Mouse (Mus musculus) left cerebral cortex, postnatal 25 days (tissue): ENCODE results near the gene Pank2. TPM values are rescaled to one million over a fixed set of nuclear protein-coding genes. Genes with fewer than 3 reads are reported as not detected.
"Not testable (repeated sequence)": the region's sequence is repeated elsewhere in the genome, so short reads cannot be mapped to it uniquely, and the experiment has no call there.

ENCODE experiments used
- DNase-seq, 2 experiments: peaks; one replicate each; pipeline ENCODE4 v3.0.0; 2022; ENCODE audit warnings: low spot score in 2 of 2, mixed read lengths in 1 of 2
- intact Hi-C: fragments of 180-260 bp; cut with DNase I; formaldehyde crosslinking; loops from one replicate; pipeline ENCODE4 v1.15.1; 2025
- total RNA-seq, 2 experiments: library from RNA; stranded (reverse); gene quantifications; 2 replicates each; pipeline ENCODE4 v1.2.3; 2021

The Pank2 gene
- total RNA-seq, 2 experiments from 2014 or later = 64.4 to 70.3 TPM

DNA sequence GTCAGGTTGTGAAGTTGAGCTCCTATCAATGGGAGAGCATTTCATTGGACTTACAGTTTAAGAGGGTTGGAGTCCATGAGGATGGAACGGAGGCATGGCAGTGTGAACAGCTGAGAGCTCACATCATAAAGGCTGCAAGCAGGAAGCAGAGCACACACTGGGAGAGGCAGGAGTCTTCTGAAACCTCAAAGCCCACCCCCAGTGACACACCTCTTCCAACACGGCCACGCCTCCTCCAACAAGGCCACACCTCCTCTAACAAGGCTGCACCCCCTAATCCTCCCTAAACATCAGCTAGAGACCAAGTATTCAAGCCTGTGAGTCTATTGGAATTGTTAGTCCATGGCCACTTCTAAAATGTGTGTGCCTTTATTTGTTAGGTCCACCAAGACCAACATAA lies 6.6 kb upstream of the Pank2 start:
- intact Hi-C loops = no loop called here
- no peak for DNase-seq

DNA sequence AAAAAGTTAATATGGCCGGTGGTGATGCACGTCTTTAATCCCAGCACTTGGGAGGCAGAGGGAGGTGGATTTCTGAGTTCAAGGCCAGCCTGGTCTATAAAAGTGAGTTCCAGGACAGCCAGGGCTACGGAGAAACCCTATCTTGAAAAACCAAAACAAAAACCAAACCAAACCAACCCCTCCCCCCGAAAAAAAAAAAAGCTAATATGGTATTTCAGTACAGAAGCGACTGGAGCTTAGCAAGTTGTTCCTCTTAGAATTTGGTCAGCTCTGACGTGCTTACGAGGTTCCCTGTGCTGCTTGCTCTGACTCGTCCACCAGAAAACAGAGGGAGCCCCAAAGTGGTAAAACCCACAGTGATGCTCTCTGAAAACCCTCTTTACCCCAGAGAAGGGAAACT lies 3.6 kb upstream of the Pank2 start:
- no peak for DNase-seq
- intact Hi-C loops = no loop called here

DNA sequence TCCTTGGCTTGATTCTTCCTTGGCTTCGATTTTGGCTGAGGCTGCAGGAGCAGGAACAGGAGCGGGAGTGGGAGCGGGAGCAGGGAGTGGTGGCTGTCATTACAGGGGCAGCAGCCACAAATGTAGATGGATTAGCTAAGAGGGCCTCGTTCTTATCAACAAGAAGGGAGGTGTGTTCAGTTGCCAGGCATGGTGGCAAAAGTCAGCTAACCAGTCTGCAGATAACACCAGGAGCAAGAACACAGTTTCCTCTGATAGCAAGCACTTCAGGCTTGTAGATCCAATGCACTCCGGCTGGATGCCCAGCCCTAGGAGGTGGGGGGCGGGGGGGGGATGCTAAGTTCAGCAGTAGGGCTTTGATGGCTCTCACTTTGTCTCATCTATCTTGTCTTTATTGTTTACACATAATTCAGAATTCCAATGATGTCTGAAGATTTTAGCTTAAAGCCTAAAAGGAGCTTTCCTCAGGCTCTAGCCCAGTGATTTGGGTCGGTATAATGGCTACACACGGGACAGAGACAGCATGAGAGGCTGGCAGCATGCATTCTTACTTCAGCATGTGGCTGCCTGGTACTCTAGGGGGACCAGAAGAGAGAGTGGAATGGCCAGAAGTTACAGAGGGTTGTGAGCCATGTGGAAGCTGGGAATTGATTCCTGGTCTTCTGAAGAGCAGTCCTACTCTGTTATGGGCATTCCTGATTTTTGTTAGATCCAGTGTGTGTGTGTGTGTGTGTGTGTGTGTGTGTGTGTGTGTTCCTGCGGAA lies 1.6 kb upstream of the Pank2 start:
- no peak for DNase-seq
- intact Hi-C loops = loop anchor here (5.0 to 10.0 kb wide), 3 partner anchors 78 to 254 kb away; partner anchors contain the start of gene Cenpb

DNA sequence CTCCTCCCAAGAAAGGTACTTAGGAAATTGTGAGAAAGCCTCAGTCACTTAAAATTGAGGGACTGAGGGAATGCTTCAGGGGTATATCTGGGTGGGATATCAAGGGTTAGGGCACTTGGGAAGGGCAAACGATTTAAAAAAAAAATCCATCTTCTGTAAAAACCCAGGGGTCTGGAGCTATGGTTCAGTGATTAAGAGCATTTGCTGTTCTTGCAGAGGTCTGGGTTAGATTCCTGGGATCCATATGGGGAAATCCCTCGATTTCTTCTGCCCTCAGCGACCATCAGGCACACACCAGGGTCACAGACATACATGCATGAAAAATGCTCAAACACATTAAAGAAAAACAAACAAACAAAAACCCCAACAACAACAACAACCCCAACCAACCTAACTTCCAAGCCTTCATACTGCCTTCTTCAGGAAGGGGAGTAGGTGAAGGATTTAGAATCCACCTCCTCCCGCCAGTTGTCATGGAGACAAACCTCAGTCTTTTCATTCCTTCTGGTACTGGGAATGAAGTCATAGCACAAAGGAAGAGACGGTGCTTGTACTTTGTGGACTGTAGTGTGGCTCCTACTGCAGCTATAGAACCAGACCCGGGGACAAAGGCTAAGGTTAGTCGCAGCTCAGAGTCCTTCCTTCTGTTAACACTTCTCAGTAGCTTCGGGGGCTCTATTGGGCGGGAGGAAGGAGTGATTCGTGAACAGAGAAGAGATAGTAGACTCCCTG lies 648 bp upstream of the Pank2 start:
- peak in 1 of 2 experiments; percentile 82 for DNase-seq
- intact Hi-C loops = loop anchor here (1.0 to 10.0 kb wide), 5 partner anchors 51 to 253 kb away; partner anchors contain the start of gene Cenpb

DNA sequence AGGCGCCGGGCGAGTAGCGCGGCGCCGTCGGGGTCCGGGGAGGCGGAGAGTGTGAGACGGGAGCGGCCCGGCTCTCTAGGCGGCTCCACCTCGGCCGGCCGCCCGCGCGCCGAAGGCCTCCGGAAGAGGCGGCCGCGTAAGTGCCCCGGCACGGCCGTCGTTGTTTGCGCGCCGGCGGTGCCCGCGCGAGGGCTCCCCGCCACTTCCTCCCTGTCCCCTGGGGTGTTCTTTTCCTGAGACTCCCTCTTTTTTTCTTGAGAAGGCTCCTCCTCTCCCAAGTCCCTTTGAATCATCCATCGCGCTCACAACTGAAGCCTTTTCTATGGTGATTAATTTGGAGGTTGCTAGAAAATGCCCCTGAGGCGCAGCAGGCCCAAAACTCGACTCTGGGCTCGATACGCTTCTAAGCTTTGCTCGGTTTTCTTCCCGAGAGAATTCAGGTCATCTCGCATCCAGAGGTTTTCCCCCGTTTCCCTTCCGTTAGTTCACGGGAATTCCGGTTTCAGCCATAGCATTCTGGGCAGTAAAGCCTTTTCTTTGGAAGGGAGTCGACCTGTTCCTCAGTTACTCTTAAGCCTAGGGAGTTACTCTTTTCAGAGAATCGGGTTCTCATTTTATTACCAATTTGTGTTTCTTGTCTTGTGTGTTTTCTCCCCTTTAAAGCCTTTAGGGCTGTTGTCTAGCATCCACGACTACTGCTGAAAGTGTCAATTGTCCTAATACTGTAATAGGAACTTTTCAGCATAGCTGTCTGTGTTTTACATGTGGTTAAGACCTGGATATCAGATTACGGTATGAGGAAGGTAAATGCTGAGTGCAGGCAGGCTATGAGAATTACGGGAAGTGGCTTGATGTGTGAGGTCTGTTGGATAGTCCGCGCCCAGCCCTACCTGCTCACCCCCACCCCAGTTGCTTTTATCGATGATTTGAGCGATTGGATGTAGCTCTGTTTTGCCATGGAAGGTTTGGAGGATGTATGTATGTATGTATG lies 680 bp downstream of the Pank2 start:
- no peak for DNase-seq

DNA sequence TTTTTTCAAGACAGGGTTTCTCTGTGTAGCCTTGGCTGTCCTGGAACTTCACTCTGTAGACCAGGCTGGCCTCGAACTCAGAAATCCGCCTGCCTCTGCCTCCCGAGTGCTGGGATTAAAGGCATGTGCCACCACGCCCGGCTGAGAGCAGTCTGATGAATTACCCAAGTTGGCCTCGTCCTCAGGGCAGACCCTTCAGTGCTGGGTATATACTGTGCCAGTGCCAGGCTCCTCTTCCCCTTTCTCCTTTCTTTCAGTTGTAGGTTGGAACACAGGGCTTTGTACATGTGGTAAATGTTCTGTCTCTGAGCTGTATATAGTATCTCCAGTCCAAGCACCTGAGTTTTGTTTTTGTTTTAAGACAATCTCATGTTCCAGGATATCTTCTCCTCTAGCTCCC lies 1.7 kb downstream of the Pank2 start:
- DNase-seq = no peak
- intact Hi-C loops = loop anchor here (5.0 to 10.0 kb wide), 3 partner anchors 82 to 251 kb away; partner anchors contain the start of gene Cenpb

More for the DNA sequence above, 680 bp downstream of the Pank2 start:
- intact Hi-C loops = loop anchor here (1.0 to 10.0 kb wide), 5 partner anchors 52 to 252 kb away; partner anchors contain the start of gene Cenpb

DNA sequence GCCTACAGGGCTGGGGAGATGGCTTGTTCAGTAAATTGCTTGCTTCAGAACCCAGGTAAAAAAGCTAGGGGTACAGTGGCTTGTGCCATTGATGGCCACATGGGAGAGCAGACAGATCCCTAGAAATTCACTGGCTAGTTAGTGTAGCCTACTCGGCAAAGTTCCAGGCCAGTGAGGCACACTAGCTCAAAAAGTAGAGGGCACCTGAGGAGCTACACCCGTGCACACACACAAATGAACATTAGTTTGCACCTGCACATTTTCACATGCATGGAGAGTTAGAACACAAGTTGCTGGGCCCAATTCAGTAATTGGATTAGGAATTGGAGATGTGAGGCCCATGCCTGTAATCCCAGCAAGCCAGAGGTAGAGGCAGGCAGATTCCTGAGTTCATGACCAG lies 2.8 kb downstream of the Pank2 start:
- no peak for DNase-seq
- intact Hi-C loops = loop anchor here (10.0 kb wide), 1 partner anchor 250 kb away; no protein-coding TSS in a partner anchor

DNA sequence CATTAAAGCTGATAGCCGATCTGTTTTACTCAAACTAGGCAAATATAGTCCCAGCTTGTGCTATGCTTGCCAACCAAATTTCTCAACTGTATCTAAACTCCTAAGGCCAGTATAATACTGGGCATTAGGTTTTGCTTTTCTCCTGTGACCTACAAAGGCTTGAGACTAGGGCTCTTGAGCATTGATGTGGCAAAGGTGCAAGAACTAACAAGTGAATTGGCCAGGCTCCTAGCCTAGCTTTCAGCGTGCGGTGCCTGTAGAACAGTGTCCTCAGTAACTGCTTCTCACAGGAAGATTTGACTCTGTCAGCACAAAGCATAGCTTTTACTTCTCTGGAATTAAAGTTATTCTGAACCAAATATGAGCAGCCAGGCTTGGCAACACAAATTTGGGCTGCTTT lies 13.2 kb downstream of the Pank2 start:
- intact Hi-C loops = no loop called here
- DNase-seq = no peak

DNA sequence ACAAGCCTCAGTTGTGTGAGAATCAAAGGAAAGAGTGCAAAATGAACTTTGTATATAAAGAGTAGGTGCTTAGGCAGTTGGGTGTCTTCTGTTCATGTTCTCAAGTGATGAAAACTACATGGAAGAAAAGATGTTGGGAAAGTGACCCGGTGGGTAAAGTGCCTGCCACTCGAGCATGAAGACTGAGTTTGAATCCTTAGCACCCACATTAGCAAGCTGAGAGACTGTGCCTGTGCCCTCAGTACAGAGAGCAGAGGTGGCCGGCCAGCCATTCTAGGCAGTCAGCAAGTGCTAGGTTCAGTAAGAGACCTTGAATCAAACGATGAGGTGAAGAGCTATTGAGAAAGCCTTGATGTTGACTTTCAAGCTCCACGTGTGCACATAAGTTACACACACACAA lies 14.4 kb downstream of the Pank2 start:
- intact Hi-C loops = no loop called here

DNA sequence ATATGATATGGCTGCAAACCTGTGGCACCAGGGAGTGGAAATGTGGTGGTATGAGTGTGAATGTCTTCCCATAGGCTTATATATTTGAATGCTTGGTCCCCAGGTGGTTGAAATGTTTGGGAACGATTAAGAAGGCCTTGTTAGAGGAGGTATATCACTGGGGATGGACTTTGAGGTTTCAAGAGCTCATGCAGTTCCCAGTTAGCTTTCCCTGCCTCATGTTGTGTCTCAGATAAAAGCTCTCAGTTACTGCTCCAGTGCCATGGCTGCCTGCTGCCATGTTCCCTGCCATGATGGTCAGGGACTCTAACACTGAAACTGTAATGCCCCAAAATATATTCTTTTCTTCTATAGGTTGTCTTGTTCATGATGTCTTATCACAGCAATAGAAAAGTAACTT lies 19.3 kb downstream of the Pank2 start:
- DNase-seq = no peak
- intact Hi-C loops = no loop called here

More for the DNA sequence above, 14.4 kb downstream of the Pank2 start:
- no peak for DNase-seq

DNA sequence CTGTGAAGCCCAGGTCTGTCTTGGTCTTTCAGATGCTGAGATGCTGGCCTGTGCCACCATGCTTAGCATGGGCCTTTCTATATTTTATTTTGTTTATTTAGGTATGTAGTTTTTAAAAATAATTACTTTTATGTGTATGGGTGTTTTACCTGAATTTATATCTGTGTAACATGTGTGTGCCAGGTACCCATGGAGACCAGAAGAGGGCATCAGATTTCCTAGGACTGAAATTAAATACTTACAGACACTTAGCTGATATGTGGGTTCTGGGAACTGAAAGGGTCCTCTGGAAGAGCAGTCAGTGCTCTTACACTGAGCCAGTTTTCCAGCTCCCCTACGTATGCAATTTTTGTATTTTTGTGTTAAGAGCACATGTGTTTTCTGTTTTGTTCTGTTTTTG lies 24.0 kb downstream of the Pank2 start:
- intact Hi-C loops = loop anchor here (5.0 kb wide), 1 partner anchor 131 kb away; no protein-coding TSS in a partner anchor

DNA sequence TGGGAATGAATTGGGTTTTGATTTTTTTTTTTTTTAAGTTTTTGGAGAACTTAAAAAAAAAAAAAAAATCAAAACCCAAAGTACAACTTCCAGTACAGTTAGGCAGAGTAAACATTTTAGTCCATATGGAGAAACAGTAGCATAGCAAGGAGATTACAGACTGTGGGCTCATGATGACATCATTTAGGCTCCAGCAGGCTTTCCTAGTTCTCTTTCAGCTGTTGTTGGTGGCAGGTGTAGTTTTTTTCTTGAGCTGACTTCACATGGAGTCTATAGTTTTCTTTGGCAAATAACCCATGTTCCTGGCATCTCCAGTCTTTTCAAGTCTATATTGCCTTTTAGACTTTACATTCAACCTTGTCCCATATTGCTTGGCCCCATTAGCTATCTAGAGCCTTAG lies 28.4 kb downstream of the Pank2 start:
- intact Hi-C loops = no loop called here
- DNase-seq = no peak

More for the DNA sequence above, 24.0 kb downstream of the Pank2 start:
- no peak for DNase-seq

DNA sequence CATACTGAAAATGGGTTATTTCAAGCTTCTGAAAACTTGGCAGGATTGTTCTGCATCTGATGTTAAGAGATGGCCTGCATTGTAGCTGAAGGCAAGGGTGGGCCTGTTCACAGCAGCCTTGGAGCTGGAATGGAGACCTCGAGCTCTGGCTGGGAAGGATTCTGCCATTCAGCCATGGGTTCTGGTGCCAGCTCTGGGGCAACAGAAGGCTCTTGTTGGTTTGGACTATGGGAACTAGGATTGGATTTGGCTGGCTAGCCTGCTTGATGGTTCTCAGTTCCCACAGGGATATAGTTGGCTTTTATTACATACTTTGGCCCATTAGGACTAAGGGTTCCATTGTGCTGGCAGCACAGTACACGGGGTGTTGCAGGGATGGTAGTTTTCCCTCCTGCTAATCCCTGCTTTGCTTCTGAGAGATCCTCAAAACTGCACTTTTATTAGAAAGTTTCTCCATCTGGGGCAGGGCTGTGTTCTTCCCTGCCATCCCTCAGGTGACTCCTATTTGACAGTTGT lies 34.5 kb downstream of the Pank2 start:
- intact Hi-C loops = no loop called here
- DNase-seq = peak in 1 of 2 experiments; percentile 37

DNA sequence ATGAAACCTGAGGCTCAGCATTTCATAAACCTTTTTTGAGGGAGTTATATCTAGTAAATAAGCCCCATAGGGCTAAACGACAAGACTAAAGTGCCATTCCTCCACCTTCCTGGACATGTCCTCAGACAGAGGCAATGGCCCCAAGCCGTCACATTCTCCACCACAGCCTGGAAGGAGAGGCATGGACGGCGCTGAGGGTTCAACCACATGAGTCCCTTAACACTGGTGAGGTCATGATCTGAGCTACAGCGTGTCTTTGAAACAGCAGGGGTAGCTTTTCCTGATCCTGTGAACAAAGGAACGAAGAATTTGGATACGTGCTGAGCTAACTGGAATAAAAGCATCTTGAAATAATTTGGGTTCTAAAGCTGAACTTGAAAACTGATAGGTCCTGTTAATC lies 36.4 kb downstream of the Pank2 start:
- DNase-seq, intact Hi-C loops: not testable (repeated sequence)

DNA sequence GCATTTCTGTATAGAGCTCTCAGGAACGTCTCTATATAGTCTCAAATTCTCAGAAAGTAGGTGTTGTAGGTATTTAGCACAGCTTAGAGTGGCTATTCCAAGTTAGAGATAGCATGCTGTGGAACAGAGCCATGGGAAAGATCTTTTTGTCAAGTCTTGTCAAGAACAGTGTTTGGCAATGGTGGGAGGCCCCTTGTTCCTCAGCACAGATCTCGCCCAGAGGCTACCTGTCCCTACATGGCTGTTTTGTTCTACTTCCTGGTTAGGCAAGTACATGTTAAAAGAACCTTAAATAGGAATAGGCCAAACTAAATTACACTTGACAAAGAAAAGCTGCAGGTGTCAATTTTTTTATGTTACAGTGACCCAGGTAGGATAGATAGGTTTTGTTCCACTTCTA lies 38.2 kb downstream of the Pank2 start:
- DNase-seq = no peak
- intact Hi-C loops = no loop called here

DNA sequence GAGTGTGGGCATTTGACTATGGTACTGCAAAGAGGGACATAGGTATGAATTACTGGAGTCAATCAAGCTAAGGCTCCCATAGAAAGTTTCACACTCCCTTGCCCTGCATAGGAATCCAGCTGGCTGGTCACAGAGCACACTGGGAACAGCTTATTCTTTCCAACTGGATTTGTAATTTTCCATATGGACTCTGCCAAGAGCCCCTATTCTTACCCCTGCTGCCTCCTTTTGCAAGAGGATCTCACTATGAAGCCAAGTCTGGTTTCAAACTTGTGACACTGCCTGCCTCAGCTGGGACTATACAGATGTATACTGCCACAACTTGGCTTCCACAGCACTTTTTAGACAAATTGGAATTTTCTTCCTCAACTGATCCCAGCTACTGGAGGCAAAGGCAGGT lies 39.3 kb downstream of the Pank2 start:
- intact Hi-C loops = no loop called here
- no peak for DNase-seq

DNA sequence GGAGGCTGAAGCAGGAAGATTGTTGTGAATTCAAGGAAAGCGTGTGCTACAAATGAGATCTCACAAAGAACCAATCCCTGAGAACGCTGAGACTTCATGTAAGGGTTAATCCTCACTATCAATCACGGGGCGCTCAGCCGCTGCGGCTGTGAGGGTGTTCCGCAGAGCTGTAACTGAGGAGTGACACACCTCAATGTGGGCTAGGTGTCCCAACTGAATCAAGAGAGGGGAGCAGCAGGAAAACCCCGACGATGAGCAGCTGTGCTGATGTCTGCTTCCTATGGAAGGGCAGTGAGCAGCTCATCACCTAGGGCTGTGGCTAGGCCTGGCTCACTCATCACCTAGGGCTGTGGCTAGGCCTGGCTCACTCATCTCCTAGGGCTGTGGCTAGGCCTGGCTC lies 42.2 kb downstream of the Pank2 start:
- DNase-seq = no peak
- intact Hi-C loops = no loop called here

DNA sequence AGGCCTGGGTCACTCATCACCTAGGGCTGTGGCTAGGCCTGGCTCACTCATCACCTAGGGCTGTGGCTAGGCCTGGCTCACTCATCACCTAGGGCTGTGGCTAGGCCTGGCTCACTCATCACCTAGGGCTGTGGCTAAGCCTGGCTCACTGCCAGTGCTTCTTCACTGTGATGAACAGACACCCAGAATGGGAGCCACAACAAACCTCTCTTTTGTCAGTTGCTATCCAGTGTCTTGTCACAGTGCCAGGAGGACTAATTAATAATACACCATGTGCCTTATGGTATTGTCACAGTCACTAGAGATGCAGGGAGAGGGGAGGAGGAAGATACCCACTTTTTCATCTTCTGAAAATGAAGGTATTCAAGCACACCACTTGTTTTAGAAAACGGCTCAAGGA lies 42.9 kb downstream of the Pank2 start:
- intact Hi-C loops = not testable (repeated sequence)

DNA sequence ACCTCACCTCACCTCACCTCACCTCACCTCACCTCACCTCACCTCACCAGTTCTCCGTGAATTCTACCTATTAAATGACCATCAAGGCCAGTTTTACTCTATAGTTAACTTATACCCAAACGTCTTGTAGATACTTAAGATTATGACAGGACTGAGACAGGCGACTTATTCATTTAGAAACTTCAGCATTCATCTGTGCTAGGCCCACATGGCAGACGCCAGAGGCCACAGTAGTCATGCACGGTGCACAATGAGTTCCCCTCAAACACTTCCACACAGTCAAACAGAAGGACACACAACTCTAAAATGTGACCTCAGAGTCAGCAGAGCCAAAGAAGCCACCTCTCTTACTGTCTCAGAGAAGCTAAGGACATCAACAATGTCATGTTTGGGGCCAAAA lies 45.1 kb downstream of the Pank2 start:
- DNase-seq = no peak
- intact Hi-C loops = no loop called here

More for the DNA sequence above, 42.9 kb downstream of the Pank2 start:
- DNase-seq = not testable (repeated sequence)
